Mouse (Mus musculus): Measurements from ENCODE around the gene Ermard. TPM values are rescaled to one million over a fixed set of nuclear protein-coding genes. Genes with fewer than 3 reads are reported as not detected.
A peak's percentile ranks its signal among the peaks of the same experiment; 100 is the strongest.

Gene Ermard
- total RNA-seq, 2 experiments from 2014 or later: 38.5 to 60.9 TPM

- no peak for DNase-seq
Observed at GRCm38 (mm10) chr17:15120569-15120968, 79.6 kb downstream of the Ermard start.

DNA sequence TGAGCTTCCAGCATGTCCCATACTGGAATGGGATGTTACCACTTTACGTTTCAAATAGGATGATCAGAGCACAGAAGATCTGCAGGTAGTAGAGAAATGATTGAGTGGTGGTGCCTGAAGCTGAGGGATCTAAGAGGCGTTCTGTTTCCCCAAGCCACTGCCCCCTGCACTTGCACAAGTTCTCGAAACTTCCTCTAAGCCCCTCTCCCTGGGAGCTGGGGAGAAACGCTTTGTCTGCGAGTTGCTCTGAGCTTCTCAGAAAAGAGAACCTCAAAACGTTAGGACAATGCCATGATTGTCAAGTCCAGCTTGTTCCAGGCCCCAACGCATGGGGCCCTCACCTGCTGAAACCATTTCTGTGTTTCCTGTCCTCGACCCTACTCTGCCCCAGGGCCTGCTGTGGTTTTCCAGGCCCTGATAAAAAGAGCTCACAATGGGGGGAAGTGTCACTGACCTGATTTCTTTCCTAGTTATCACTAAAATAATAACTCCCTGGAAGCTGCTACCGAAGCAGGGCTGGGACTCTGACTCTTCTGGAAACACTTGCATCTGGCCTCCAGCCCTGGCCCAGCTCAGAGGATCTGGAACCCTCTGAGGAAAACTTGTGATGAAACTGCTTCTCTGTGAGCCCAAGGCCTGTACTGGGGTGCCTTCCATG, 88.8 kb downstream of the Ermard start:
- peak; percentile 53 for DNase-seq

DNA sequence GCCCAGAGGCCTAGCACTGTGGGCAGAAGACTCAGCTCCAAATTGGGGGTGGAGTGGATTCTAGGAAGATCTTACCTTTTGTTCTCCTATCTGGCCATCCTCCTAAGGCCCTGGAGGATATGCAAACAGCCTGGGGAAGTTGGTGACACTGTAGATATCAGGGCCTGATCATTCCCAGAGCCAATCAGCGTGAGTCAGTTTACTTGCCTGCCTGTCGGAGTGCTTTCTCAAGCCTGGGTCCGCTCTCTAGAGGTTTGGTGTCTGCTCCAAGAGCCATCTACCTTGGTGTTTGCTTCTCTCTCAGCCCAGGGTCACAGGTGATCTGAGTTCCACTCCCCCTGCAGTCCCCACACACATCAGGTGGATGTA, 89.3 kb downstream of the Ermard start:
- DNase-seq: no peak

- DNase-seq: no peak
Observed at GRCm38 (mm10) chr17:15134905-15135669, 94.1 kb downstream of the Ermard start.

GRCm38 (mm10) chr17:15137443-15137842, 96.4 kb downstream of the Ermard start:
- peak; percentile 25 for DNase-seq

Other genes with a start within 250 kb of the Ermard start
- 1 to 10 TPM; 5.8 to 6.1 TPM for gene Wdr27, start 98.0 kb upstream of the Ermard start, total RNA-seq (2021)
- 10 to 100 TPM; 28.2 to 30.7 TPM for gene 1600012H06Rik, start 98.0 kb upstream of the Ermard start, total RNA-seq (2021)
- 10 to 100 TPM; 66.2 to 67.3 TPM for gene Phf10, start 79.9 kb upstream of the Ermard start, total RNA-seq (2021)
- 10 to 100 TPM in 1 of 2 experiments, 1 to 10 TPM in 1; 4.3 to 10.4 TPM for gene 9030025P20Rik, start 62.7 kb upstream of the Ermard start, total RNA-seq (2021)
- gene Gm3417, start 62.4 kb upstream of the Ermard start, total RNA-seq (2021): not detected
- gene Gm3435, start 31.0 kb upstream of the Ermard start, total RNA-seq (2021): 1 to 10 TPM; 5.8 to 5.9 TPM
- gene Tcte3, start 280 bp downstream of the Ermard start, total RNA-seq (2021): 1 to 10 TPM; 2.0 to 3.6 TPM
- gene Gm3448, start 329 bp downstream of the Ermard start, total RNA-seq (2021): 1 to 10 TPM; 3.7 to 7.0 TPM